Mouse (Mus musculus): ENCODE measurements around the gene Jph3. TPM values are rescaled to one million over a fixed set of nuclear protein-coding genes. Genes with fewer than 3 reads are reported as not detected.

Jph3 gene
- polyA plus RNA-seq (2012; rRNA removed), result 0.06 and 0.08 TPM in 2 replicates

GRCm38 (mm10) chr8:121729323-121729722, at the start of gene Jph3:
Gene Jph3, plus strand, starts transcription at chr8:121729623.
- no peak for DNase-seq (ENCODE audit: low read depth)

- DNase-seq (ENCODE audit: low read depth), result no peak
Observed at GRCm38 (mm10) chr8:121680896-121681295, 48.5 kb upstream of the Jph3 start.

GRCm38 (mm10) chr8:121681457-121681856, 48.0 kb upstream of the Jph3 start:
- no peak for DNase-seq (ENCODE audit: low read depth)

GRCm38 (mm10) chr8:121683083-121683832, 46.2 kb upstream of the Jph3 start:
- no peak for DNase-seq (ENCODE audit: low read depth)

- DNase-seq (ENCODE audit: low read depth), result no peak
Observed at GRCm38 (mm10) chr8:121685419-121685818, 44.0 kb upstream of the Jph3 start.

- DNase-seq (ENCODE audit: low read depth), result no peak
Observed at GRCm38 (mm10) chr8:121687455-121688161, 41.8 kb upstream of the Jph3 start.

- no peak for DNase-seq (ENCODE audit: low read depth)
Observed at GRCm38 (mm10) chr8:121688496-121688895, 40.9 kb upstream of the Jph3 start.

- DNase-seq (ENCODE audit: low read depth), result no peak
Observed at GRCm38 (mm10) chr8:121694453-121694852, 35.0 kb upstream of the Jph3 start.

GRCm38 (mm10) chr8:121695585-121696184, 33.7 kb upstream of the Jph3 start:
- DNase-seq (ENCODE audit: low read depth), result peak; percentile 30

GRCm38 (mm10) chr8:121697735-121698614, 31.4 kb upstream of the Jph3 start:
- DNase-seq (ENCODE audit: low read depth), result no peak

GRCm38 (mm10) chr8:121698615-121699101, 30.8 kb upstream of the Jph3 start:
- DNase-seq (ENCODE audit: low read depth), result no peak

- DNase-seq (ENCODE audit: low read depth), result no peak
Observed at GRCm38 (mm10) chr8:121699936-121700335, 29.5 kb upstream of the Jph3 start.

GRCm38 (mm10) chr8:121705174-121705573, 24.2 kb upstream of the Jph3 start:
- DNase-seq (ENCODE audit: low read depth), result no peak

- no peak for DNase-seq (ENCODE audit: low read depth)
Observed at GRCm38 (mm10) chr8:121706956-121707355, 22.5 kb upstream of the Jph3 start.

- DNase-seq (ENCODE audit: low read depth), result no peak
Observed at GRCm38 (mm10) chr8:121708406-121708805, 21.0 kb upstream of the Jph3 start.

GRCm38 (mm10) chr8:121717502-121717901, 11.9 kb upstream of the Jph3 start:
- no peak for DNase-seq (ENCODE audit: low read depth)

- DNase-seq (ENCODE audit: low read depth), result no peak
Observed at GRCm38 (mm10) chr8:121717982-121718425, 11.4 kb upstream of the Jph3 start.

GRCm38 (mm10) chr8:121718925-121719324, 10.5 kb upstream of the Jph3 start:
- DNase-seq (ENCODE audit: low read depth), result no peak

- no peak for DNase-seq (ENCODE audit: low read depth)
Observed at GRCm38 (mm10) chr8:121721072-121721471, 8.4 kb upstream of the Jph3 start.

- DNase-seq (ENCODE audit: low read depth), result no peak
Observed at GRCm38 (mm10) chr8:121723846-121724245, 5.6 kb upstream of the Jph3 start.

- no peak for DNase-seq (ENCODE audit: low read depth)
Observed at GRCm38 (mm10) chr8:121727164-121727563, 2.3 kb upstream of the Jph3 start.

All from gonadal fat pad, adult 2 months (tissue).